Mouse (Mus musculus) CD8-positive naive resting alpha-beta T cell, adult 2 months (primary cell): ENCODE data around the gene Gm29609.

Experiments used
- DNase-seq, 2 experiments: peaks; one replicate each; pipeline ENCODE4 v3.0.0; 2022; ENCODE audit warnings: low read depth in 2 of 2, low spot score in 2 of 2

Gm29609 gene

DNA sequence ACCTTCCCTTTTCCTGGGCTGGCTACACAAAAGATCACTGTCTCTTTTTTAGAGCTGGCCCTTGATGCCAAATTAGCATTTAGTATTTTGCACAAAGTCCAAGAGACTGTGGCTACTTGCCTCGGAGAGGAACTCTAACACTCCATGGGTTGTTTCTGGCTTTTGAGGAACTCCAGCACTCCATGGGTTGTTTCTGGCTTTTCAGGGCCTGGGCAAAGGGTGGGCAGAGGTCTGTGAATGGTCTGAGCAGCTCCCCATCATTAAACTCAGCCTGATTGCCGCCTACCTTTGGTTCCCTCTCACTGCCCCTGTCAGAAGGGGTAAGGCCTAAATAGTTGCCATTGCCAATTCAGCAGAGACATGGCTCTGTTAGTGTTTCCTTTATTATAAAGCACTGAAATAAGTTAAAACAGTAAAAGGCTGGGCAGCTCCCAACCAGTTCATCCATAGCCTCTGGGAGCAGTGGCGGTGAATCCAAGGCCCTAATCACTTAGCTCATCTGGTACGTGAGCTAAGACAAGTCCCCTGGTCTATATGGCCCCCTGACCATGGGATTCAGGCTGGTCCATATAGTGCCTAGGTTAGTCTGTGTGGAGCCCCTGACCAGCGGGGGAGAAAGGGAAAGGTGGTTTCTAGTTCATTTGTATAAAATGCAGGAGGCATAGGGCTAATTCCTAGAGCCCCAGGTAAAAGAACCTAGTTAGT is 19.1 kb upstream of the Gm29609 start:
- DNase-seq = no peak

DNA sequence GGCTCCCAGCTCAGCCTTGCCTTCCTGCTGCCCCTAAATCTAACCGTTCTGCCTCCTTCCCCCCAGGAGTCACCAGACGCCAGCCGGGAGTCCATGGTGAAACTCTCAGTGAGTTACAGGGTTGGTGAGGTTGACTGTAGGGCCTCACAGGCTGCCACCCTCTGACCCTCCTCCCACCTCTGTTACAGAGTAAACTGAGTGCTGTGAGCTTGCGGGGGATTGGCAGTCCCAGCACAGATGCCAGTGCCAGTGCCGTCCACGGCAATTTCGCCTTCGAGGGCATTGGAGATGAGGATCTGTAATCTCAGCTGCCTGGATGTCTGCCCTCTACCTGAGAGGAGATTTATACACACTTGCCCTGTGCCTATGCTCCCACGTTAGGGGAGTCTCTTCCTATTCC is 18.5 kb upstream of the Gm29609 start:
- DNase-seq = no peak

DNA sequence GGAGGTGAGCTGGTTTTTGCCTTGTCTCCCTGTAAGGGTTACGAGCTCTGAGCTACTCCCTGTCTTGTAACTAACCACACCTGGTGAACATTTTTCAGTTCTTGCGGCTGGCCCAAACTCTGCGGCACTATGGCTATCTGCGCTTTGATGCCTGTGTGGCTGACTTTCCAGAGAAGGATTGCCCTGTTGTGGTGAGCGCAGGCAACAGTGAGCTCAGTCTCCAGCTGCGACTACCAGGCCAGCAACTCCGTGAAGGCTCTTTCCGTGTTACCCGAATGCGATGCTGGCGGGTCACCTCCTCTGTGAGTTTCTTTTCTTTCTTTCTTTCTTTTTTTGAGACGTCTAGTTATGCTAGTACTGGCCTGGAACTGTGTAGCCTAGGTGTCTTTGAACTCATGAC is 17.4 kb upstream of the Gm29609 start:
- no peak for DNase-seq

DNA sequence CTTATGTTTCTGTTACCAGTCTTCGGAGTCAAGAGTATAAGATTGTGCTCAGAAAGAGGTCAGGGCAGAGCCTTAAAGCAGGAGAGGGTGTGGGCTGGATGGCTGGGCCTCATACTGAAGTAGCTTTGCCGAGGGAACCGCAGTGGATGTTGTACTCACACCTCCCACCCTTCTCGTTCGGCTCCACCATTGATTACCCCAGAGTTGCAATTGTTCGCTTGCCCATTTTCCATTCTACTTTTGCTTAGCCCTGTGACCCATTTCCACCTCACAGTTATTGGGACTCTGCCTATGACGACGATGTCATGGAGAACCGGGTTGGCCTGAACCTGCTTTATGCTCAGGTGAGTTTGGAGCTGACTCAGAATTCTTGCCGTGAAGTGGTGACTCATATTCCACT is 16.5 kb upstream of the Gm29609 start:
- DNase-seq = no peak

DNA sequence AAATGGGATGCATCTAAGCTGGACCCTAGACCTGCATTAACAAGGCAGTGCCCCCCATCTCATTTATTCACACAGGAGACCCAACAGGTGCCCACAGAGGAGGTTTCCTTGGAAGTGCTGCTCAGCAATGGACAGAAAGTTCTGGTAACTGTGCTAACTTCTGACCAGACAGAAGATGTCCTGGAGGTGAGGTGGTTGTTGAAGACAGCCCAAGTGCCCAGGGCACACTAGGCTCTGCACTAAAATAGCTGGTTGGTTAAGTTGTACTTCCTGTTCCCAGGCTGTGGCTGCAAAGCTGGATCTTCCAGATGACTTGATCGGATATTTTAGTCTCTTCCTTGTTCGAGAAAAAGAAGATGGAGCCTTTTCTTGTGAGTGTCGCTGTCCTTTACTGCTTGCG is 16.0 kb upstream of the Gm29609 start:
- DNase-seq = no peak

DNA sequence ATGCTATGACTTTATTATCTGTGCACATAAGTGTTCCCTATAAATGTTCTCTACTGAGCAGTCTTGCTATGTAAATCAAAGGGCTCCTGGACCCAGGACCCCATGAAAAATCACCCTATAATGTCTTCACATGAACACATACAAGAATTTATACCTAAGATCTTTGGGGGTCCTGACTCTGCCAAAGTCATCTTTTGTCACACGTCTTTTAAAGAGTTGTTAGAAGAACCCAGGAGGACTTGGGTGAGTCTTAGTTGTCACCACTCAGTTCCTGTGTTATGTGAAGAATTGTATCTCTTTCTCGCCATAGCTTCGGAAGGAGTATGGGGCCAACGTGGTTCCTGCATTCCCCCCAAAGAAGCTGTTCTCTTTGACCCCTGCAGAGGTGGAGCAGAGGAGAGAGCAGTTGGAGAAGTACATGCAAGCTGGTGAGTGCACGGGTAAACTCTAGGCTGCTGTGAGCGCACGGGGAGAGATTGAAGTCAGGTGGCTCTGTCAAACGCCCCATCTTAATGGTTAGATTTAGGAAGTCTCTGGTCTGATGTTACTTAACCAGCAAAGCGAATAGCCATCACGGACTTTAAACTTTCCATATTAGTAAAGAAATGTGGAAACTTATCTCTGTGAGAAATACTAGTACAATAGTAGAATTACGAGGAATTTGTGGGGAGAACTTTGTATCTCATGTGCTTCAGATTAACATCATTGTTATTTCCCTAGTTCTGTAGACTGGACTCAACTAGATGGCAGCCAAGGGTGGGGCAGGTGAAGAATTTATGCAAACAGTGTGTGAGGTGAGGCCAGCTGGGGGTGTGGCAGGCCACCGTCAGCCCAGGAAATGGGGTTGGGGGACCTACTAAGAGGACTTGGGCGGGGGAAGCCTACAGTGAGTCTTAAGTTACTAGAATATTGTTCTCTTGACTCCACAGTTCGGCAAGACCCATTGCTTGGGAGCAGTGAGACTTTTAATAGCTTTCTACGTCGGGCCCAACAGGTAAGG is 15.1 kb upstream of the Gm29609 start:
- no peak for DNase-seq

DNA sequence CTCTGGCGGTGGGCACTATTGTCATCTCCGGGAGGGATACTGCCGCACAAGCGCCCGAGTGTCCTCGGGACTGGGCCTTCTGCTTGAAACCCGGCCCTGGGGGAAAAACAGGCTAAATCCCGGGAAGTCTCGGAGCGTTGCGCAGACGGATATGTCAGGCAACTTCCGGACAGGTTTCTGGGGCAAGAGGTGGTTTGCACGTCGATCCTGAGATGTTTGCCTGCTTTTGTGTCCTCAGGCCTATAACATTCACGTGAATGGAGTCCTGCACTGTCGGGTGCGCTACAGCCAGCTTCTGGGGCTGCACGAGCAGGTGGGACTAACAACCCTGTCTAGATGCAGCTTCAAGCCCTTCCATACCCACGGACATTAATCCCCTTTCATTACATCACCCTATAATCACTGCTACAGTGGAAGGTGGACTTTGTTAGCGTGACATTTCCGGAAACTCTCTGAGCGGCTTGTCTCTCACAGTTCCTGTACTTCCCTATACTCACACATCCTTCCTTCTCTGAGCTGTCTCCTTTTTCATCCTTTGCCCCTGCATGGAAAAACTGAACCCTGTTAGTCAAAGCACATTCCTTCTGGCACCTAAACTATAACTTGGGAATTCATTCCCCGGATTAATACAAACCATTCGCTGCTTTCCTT is 14.0 kb upstream of the Gm29609 start:
- no peak for DNase-seq

DNA sequence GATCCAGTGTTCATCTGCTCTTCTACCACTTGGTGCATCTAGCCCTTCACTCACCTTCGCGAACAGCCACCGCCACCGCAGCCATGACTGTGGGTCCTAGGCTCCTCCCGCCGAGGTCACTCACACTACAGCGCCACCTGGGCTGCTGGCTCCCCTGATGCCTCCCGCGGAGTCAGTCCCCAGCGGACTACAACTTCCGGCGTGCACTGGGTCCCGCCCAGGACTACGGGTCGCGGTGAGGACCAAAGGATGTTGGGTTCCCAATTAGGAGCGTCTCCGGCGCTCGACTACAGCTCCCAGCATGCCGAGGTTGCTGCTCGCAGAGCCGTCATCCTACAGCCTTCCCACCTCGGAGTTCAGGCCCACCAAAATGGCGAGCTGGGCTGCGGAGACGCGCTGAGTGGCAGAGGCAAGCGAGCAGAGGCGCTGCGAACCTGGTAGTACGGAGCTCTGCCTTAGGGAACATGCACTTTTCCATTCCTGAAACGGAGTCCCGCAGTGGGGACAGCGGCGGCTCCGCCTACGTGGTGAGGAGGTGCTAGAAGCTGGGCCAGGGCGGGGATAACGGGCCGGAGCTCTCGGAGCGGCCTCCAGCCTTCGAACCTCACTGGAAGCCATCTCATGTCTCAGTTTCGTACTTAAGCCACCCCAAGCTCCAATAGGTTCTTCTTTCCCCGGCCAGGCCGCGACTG is 13.4 kb upstream of the Gm29609 start, which contains the start of the genes Snx17 and Eif2b4:
TSS of gene Snx17 (plus strand) at position 289 of the 692 bp plus-strand sequence.
TSS of gene Eif2b4 (minus strand) at position 492 of the 692 bp plus-strand sequence.
- DNase-seq = peak; percentile 99

DNA sequence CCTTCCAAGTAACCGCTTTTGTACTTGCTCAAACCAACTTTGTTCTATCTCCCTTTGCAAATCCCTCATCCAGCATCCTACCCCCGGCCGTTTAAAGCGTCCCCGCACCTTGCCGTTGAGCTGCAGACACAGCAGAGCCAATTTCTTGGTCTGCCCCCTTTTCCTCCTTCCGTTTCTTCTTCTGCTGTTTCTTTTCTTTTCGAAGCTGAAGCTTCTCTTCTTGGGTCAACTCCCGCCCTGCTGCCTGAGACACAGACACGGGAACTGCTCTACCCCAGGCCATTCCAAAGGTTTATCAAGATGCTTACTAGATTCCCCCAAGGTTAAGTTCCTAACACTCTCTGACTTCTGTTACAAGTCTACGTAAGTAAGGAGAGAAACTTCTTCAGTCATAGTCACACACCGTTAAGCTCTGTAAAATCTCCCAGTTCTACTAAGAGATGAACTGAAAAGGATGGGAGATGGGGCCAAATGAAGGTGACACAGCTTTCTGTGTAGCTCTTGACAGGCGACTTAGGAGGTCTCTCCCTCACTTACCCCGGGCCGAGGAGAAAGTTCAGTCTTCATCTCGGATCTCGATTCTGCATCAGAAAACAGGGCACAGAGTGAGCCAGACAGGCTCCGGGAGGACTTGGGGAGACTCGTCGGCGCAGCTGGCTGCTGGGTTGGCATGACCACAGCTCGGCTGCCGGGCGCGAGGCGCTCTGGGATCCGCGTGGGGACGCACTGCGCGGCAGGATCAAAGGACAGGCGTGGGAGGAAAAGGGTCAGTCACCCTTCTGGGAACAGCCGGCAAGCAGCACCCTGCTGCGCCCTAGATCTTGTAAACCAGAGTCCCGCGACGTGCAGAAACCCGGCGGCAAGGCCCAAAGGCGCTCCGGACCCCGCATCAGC is 12.6 kb upstream of the Gm29609 start:
- DNase-seq = no peak

DNA sequence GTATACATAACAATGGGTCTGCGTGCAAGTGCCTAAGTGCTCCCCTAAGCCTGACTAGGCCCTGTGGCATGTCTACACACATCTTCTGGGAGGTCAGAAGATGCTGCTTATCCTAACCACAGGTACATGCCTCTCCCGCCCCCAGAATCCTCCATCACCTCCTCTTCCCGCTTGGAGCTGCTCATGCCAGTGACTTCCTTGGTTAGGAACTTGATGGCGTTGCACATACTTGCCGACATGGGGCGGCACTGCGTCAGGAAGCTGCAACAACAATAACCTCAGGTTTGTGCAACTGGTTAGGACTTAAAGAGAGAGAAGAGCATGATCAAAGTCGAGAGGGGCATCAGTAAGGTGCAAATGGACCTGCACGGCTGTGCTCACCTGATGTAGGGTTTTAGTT is 10.5 kb upstream of the Gm29609 start:
- no peak for DNase-seq

DNA sequence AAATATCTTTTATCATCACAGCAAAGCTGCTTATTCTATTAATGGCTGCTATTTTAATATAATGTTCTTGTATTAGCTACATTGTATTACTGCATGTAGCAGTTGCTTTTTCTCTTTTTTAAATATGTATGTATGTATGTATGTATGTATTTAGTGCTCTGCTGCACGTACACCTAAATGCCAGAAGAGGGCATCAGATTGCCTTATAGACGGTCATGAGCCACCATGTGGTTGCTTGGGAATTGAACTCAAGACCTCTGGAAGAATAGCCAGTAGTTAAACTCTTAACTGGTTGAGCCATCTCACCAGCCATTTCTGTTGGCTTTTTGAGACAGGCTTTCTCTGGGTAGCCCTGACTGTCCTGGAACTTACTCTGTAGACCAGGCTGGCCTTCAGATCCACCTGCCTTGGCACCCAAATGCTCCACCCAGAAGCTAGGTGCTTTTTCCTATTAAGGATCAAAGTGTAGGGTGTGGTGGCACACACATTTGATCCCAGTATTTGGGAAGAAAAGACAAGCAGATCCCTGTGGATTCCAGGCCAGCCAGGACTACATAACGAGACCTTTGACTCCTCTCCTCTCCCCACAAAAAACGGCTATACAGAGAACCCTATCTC is 8.6 kb upstream of the Gm29609 start:
- DNase-seq = no peak

DNA sequence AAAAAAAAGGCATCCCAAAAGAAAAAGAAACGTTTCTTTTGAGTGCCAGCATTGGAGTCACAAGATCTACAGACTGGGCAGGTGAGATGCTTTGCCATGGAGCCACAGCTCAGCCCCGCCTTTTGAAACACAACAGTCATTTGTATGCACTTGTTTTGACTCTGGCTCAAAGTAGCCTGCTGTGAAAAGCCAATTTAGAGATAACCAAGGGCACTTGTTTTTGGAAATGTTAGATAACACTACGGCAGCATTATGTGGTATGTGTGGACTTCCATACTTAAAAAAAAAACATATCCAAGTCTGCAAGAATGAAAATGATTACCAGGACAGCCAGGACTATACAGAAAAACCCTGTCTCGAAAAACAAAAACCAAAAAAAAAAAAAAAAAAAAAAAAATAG is 4.0 kb upstream of the Gm29609 start:
- DNase-seq = no peak

DNA sequence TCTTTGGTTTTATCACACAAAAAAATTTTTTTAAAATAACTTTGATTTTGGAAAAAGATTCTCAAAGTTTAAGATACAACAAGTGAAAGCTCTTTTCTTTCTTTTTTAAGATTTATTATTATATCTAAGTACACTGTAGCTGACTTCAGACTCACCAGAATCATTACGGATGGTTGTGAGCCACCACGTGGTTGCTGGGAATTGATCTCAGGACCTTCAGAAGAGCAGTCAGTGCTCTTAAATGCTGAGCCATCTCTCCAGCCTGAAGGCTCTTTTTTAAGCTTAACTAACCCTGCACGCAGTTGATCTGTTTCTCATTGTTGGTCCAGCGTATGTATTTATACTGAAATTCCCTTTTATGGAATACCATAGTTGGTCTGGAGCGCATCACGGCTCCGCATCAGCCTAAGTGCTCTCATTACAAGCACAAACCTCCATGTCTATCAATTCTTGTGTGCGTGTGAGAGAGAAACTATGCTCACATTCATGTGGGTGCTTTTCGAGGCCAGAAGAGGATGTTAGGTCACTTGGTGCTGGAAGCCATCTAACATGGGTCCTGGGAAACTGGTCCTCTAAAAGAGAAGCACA is 1.6 kb upstream of the Gm29609 start:
- no peak for DNase-seq

DNA sequence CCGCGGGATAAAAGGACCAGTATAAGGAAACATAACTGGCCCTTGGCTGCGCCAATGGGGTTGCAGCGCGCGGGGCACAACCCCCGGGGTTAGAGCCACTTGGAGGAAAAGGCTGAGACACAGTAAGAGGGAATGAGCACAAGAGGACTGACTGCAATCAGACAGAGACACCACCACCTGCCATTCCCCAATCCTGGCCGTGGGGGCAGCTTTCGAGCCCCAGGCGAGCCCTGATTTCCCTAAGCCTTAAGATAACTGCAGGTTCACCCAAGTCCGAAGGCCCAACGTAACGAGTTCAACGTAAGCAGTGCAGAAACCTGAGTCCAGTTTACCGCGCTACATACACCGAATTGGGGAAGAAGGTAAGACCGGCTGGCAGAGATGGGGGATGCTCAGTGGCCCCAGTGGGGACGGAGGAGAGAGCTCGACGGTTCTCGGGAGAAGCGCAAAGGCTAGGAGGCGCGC is 378 bp downstream of the Gm29609 start:
- DNase-seq = no peak

DNA sequence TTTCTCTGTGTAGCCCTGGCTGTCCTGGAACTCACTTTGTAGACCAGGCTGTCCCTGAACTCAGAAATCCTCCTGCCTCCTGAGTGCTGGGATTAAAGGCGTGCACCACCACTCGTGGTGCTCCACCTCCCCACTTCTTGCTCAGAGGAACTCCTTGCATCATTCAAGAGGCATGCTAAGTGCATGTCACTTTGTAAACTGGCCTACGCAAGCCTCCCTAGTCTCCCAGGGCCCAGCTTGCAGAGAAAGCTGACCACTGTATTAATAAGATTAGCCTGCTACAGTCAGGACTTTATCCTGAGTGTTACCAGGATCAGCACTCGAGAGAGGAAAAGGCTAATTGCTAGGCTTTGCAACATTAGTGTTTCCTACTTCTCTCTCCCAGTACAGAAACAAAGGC is 11.1 kb downstream of the Gm29609 start:
- no peak for DNase-seq

DNA sequence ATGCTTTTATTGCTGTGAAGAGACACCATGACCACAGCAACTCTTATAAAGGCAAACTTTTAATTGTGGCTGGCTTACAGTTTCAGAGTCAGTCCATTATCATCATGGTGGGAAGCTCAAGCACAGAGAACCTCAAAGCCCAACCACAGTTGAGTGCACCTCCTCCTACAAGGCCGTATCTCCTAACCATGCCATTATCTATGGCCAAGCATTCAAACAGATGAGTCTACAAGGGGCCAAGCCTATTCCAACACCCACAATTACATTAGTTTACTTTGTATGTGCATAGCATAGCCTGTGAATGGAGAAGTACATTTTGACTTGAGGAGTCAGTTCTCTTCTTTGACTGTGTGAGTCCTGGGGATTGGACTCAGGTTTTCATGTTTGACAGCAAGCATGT is 14.8 kb downstream of the Gm29609 start:
- no peak for DNase-seq

DNA sequence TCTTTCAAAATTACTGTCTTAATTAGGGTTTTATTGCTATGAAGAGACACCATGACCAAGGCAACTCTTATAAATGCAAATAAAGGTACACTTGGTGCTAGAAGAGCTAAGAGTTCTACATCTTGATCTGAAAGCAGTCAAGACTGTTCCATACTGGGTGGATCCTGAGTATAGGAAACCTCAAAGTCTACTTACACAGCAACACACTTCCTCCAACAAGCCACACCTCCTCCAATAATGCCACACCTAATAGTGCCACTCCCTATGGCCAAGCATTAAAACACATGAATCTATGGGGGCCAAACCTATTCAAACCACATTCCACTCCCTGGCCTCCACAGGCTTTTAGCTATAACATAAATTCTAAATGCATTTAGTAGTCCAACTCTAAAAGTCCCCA is 17.2 kb downstream of the Gm29609 start:
- no peak for DNase-seq

DNA sequence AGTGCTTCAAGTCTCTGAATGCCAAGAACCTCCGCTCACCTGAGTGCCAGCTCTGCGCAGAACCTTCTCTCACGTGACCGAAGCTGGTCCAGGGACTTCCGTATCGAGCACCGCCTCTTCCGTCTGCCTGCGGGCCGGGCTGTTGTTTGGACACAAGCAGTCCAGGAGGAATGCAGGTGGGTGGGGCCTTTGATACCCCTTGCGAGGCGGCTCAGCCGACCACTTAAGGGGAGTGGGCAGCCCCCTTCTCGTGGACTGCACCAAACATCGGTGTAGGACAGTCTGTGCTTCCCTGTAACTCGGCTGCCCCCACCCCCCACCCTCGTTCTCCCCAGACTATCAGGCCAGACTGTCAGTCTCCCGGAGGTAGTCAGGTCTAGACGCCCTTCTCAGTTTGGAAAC is 25.6 kb downstream of the Gm29609 start, which contains the start of gene Mpv17:
TSS of gene Mpv17 (minus strand) at position 100 of the 402 bp plus-strand sequence.
- peak; percentile 41 to 57 for DNase-seq
